Mouse (Mus musculus) neural tube, embryonic 10.5 days (tissue): ENCODE data around the gene Cnnm2.

ENCODE experiments used
- DNase-seq: peaks from one replicate; pipeline ENCODE4 v3.0.0-alpha.2; 2017; ENCODE audit warnings: low spot score; ENCODE audit errors: extremely low spot score

Cnnm2 gene

GRCm38 (mm10) chr19:46878346-46878745 is 117.0 kb downstream of the Cnnm2 start:
- DNase-seq = no peak

DNA sequence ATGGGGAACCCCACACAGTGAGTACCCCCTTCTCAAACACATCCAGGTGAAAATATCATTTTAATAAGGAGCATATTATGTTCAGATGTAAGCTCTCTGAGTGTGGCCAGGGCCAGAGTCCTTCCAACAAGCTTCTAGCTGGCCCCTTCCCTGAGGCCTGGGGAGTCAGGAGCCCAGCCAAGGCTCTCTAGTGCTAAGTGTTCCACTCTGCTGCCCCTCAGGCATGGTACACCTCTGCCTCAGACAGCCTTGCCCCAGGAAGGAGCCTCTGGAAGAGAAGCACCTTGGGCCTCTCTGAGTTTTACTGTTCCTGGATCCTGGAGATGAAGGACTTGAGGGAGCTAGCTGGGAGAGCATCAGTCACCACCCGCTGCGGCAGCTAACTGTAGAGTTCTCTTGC is 118.5 kb downstream of the Cnnm2 start:
- DNase-seq = no peak

GRCm38 (mm10) chr19:46885365-46885764 is 124.0 kb downstream of the Cnnm2 start:
- no peak for DNase-seq

GRCm38 (mm10) chr19:46886826-46887225 is 125.4 kb downstream of the Cnnm2 start:
- no peak for DNase-seq

DNA sequence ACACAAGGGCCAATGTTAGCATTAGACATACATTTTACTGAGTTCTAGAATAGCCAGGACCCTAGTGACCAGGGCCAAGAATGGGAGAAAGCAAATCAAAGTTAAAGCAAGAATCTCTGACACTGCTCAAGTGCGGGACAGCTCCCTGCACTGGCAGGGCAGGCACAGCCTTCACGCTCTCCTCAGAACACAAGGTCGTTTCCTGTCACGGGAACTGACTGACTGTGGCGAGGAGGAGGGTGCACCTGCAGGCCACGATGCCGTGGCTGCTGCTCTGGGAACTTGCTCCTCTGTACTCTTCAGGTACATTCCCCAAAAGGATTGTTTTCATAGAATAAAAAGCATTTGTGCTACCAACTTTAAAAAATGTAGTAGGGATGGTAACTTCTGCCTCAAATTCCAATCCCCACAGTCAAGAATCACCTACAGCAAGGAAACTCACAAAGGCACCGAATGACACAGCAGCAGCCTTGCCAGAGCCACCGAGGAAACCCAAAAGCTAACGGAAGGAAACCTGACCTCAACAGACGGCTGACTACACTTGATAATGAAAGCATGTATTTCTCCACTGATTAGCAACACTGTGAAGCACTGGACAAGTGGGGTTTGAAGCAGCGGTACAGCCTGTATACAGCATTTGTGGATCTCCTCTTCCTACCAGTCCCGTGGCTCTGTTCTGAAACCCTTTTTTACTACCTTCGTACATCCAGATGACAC is 126.6 kb downstream of the Cnnm2 start:
- DNase-seq = no peak

DNA sequence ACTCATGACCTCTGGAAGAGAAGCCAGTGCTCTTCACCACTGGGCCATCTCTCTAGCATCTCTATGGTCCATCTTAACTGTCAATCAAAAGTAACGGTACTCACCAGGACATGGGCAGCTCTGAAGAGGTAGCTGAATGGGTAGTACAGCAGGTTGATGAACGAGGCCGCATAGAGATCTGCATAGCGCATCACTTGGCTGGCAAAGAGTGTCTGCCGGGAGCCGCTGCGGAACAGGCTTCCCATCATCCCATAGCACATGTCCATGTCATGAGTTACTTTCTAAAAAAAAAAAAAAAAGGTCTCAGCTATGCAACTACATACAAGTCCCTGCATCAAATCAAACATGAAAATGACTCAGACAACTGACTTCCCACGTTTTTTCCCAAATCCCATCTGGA is 128.3 kb downstream of the Cnnm2 start:
- DNase-seq = no peak

- no peak for DNase-seq
Observed at GRCm38 (mm10) chr19:46890657-46891056, 129.3 kb downstream of the Cnnm2 start.

DNA sequence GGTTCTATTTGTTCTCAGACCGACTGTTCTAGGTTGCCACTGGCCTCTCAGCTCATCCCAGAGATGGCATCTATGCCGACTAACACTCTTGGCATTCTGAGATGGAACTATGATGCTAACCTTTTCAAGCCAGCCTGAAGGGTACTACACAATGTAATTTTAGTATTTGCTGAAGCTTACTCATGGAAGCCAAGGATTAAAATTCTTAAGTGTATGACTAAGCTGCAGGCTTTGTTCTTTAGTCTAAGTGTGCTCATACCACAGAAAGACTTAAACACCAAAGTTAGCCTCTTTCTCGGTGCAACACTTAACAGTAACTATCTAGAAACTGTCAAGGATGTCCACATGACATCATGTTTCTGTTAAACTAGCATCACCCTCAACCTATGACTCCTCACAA is 131.5 kb downstream of the Cnnm2 start:
- DNase-seq = no peak

DNA sequence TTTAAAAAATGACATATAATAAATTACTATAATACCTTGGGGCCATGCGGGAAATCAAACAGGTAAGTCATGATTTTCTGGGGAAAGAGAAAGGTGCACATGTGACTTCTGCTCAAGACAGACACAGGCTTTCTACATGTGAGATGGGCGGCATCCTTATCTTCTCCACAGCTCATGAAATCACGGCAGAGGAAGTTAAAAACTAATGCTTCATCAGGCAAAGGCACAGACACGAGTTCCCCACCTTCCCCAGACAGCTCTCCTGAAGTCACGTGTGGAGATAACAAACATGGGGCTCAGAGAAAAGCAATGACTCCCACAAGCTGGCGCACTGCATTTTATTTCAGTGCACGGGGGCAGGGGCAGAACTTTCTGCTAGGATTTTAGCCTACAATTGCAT is 132.1 kb downstream of the Cnnm2 start:
- no peak for DNase-seq

- no peak for DNase-seq
Observed at GRCm38 (mm10) chr19:46897135-46897534, 135.7 kb downstream of the Cnnm2 start.

DNA sequence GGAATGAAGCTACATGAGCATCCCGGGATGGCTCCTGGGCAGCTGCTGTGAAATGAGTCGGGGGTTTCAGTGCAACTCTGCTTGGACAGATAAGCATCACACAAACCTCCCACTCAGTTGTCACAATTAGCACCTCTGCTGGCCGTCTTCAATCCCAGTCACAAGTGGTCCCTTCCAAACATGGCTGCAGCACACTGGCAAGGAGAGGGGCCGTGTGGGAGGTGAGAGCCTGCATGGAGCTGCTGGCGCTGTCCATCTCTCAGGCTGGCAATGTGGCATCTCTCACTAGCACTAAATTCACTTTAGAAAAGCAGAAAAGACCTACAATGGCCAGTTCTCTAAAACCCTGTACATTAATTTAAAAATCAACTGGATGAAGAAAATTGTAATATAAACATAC is 136.8 kb downstream of the Cnnm2 start:
- no peak for DNase-seq

- no peak for DNase-seq
Observed at GRCm38 (mm10) chr19:46899306-46899705, 137.9 kb downstream of the Cnnm2 start.

DNA sequence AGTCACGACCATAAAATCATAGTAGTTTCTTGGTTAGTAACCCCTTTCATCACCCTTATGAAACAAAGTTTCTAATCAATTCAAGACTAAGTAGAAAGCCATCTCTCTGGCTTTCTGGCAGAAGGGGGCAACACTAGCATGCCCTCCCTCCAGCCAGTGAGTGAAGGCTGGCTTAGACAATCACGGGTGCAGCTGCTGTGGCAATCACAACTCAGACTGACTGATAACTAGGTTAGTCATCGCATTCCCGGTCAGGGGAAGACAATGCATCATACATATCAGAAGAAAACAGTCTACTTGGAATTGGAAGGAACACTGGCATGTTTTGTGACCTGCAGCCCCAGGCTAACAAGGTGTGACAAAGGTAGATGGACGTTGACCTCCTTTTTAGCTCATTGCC is 138.5 kb downstream of the Cnnm2 start:
- DNase-seq = no peak

DNA sequence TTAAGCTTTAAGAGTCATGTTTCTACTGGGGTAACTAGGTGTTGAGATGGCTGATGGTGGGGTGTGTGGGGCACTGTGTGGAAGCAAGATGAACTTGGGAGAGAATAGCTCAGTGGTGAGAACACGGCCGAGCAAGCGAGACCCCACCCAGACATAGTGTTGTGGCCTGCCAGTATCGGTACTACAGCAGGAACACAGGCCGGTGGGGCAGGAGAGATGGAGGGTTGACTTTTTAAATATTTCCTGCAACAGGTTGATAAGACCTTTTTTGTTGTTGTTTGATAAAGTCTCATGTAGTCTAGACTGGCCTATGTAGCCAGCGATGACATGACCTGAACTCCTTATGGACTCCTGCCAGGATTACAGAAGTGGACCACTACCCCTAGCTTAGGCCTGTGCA is 139.4 kb downstream of the Cnnm2 start:
- no peak for DNase-seq

DNA sequence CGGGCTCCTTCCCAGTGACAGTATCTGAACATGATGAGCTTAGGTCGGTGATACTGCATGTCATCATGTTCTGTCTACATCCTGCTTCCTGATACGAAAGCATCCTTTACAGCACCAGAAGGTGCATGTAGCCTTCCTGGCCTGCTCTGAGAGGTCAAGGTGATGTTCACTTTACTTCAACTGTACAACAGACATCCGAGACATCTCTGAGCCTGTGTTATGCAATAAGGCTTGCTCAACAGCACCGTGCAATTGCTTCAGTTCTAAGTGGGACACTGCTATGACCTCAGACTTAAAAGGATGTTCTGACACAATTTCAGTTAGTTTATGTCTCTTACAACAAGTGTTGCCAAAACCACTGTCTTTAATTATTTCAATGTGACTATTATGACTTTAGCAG is 139.9 kb downstream of the Cnnm2 start:
- no peak for DNase-seq

GRCm38 (mm10) chr19:46903379-46903778 is 142.0 kb downstream of the Cnnm2 start:
- DNase-seq = no peak

- DNase-seq = no peak
Observed at GRCm38 (mm10) chr19:46904907-46905306, 143.5 kb downstream of the Cnnm2 start.

DNA sequence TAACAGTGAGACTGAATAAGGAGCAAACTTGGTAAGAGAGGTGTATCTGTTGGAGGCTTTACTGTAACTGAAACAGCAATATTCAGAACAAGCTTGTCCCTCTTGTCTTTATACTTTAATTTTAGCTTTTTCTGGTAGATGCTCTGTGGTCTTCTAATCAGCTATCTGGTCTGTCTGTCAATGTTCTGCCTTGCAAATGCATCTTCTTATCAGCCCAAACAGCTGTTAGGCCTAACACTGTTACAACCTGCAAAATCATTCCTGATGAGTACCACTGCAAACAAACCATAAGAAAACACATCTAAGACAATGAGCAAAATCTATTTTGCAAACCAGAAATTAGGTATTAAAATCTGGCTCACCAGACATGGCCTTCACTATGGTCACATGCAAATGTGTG is 144.0 kb downstream of the Cnnm2 start:
- DNase-seq = no peak

GRCm38 (mm10) chr19:46905971-46906370 is 144.6 kb downstream of the Cnnm2 start:
- no peak for DNase-seq

- DNase-seq = no peak
Observed at GRCm38 (mm10) chr19:46908207-46908606, 146.8 kb downstream of the Cnnm2 start.

DNA sequence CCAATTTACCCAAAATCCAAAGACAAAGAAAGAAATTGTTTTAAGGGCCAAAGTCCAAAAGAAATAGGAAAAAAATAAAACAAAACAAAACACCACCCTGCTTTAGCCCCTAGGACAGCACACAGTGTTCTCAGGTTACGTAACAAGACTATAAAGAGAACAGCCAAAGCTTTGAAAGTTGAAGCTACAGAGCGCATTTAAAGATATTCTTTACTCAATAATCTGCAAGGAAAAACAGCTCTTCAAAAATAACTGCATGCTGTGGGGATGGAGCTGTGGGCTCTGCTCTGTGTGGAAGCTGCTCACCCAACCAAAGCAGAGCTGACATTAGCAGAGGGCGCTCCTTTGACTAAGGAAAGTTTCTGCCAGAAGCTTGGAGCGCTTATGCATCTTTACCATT is 147.6 kb downstream of the Cnnm2 start:
- DNase-seq = no peak

DNA sequence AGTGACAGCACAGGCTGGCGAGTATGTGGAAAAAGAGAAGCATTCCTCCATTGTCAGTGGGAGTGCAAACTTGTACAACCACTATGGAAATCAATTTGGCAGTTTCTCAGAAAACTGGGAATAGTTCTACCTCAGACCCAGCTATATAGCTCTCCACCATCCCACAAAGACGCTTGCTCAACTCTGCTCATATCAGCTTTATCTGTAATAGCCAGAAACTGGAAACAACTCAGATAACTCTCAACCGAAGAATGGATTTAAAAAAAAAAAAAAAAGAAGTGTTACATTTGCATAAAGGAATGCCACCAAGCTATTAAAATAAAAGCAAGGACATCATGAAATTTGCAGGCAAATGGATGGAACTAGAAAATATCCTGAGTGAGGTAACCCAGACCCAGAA is 150.1 kb downstream of the Cnnm2 start:
- DNase-seq = no peak

- DNase-seq = no peak
Observed at GRCm38 (mm10) chr19:46913626-46914025, 152.2 kb downstream of the Cnnm2 start.
